Mouse (Mus musculus) forebrain, postnatal 0 days (tissue): ENCODE results near the gene Sipa1l3. TPM values are rescaled to one million over a fixed set of nuclear protein-coding genes. Genes with fewer than 3 reads are reported as not detected.

ENCODE experiments used
- ATAC-seq: fragments of 200-750 bp; cut with Nextera tagmentation; 2 replicates; pipeline ENCODE4 v1.8.0; 2017; ENCODE audit warnings: mild to moderate bottlenecking, moderate library complexity
- DNase-seq: peaks from one replicate; pipeline ENCODE4 v3.0.0-alpha.2; 2015
- H3K27ac ChIP-seq: fragments of 300-500 bp; sonication (generic); 2 replicates; pipeline ENCODE4 v1.5.1; 2014; ENCODE audit warnings: low read depth, mild to moderate bottlenecking, antibody characterized with exemption, low read length, moderate library complexity, mixed read lengths
- H3K27me3 ChIP-seq: fragments of 300-500 bp; sonication (generic); 2 replicates; pipeline ENCODE4 v1.6.1; 2014; ENCODE audit warnings: mild to moderate bottlenecking, low read length, mixed read lengths; ENCODE audit not compliant: insufficient read depth
- H3K36me3 ChIP-seq: fragments of 300-500 bp; sonication (generic); 2 replicates; pipeline ENCODE4 v1.6.1; 2014; ENCODE audit warnings: mild to moderate bottlenecking, moderate library complexity; ENCODE audit not compliant: insufficient read depth
- H3K4me1 ChIP-seq: fragments of 300-500 bp; sonication (generic); 2 replicates; pipeline ENCODE4 v1.6.1; 2014; ENCODE audit warnings: antibody characterized with exemption; ENCODE audit not compliant: insufficient read depth
- H3K4me2 ChIP-seq: fragments of 300-500 bp; sonication (generic); 2 replicates; pipeline ENCODE4 v1.6.1; 2014; ENCODE audit warnings: low read depth, mild to moderate bottlenecking, moderate library complexity
- H3K4me3 ChIP-seq: fragments of 300-500 bp; sonication (generic); 2 replicates; pipeline ENCODE4 v1.5.1; 2014; ENCODE audit warnings: low read depth, low read length, mixed read lengths
- H3K9ac ChIP-seq: fragments of 300-500 bp; sonication (generic); 2 replicates; pipeline ENCODE4 v1.6.1; 2014; ENCODE audit warnings: mild to moderate bottlenecking
- H3K9me3 ChIP-seq: fragments of 300-500 bp; sonication (generic); 2 replicates; pipeline ENCODE4 v1.6.1; 2016; ENCODE audit warnings: low read length
- CTCF ChIP-seq: sonication (generic); IDR thresholded peaks from 2 replicates; pipeline ENCODE4 v1.5.1; 2016; ENCODE audit warnings: antibody characterized with exemption, control low read depth, low read depth
- WGBS: fragments of 180-500 bp; shearing (Covaris S2); extraction: QIAGEN DNeasy Blood & Tissue Kit; methylation state at CpG from one replicate; pipeline ENCODE4 v1.1.7; 2014; 5-methylcytosine and 5-hydroxymethylcytosine counted together
- polyA plus RNA-seq: library from polyadenylated mRNA; unstranded; fragments of >200 nt; fragmentation: Nextera tagmentation; extraction: Ambion mirVana; gene quantifications from 2 replicates; pipeline ENCODE4 v1.2.1, GENCODE M21; 2015
- total RNA-seq: library from RNA; depleted of rRNA; stranded (reverse); fragments of >200 nt; gene quantifications from 2 replicates; pipeline ENCODE4 v1.2.3, GENCODE M21; 2014

Gene Sipa1l3
- total and polyA plus RNA-seq, 2 experiments from 2014 or later = 12.1 to 44.1 TPM

GRCm38 (mm10) chr7:29396943-29397340 lies 121.5 kb downstream of the Sipa1l3 start:
- no peak for TF ChIP-seq CTCF
- no peak overlapping the region for H3K4me2 ChIP-seq
- ATAC-seq (no peak), DNase-seq (no peak)
- peaks cover 5% of the 10 kb centered on the region; the same call in 1 of the 2 replicates for H3K4me1 ChIP-seq
- WGBS = 78% methylated on average over 16 of the region's 16 CpGs
- H3K4me3 ChIP-seq = no peak overlapping the region
- no peaks in the 10 kb centered on the region for H3K27me3 ChIP-seq
- peaks cover 45% of the 10 kb centered on the region for H3K36me3 ChIP-seq
- no peaks in the 10 kb centered on the region for H3K9me3 ChIP-seq
- no peak overlapping the region for H3K9ac ChIP-seq
- H3K27ac ChIP-seq = no peak overlapping the region

DNA sequence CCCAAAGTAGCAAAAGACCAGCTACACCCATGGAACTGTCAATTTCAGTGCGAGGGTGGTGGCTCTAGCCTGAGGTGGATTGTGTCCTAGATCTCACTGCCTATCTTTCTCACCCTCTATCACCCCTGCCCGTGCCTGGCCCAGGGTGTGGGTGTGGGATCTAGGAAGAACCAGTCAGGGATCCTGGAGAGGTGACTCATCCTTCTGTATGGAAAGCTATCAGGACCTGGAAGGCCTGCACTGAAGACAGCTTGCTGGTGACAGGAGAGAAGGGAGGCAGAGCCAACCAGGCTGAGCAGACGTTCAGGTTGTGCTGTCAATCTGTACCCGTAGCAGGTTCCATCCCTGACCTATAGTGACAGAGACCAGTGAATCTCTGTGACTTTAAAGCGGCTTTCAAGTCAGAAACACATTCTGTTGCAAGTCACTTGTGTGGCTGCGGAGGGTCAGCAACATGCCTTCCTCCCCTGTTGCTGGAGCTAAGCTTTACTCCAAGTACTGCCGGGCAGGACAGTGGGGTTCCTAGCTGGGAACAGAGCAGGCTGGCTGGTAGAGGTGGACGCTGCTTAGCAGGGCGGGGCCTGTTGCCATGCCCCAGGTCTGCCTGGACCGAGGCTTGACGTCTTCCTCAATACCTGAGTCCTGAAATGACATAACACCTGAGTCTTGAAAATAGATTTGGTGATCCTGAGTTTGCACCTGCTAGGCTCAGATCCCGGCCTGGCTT lies 122.1 kb downstream of the Sipa1l3 start:
- Histone ChIP-seq H3K4me3 (no peak overlapping the region), H3K9ac (no peak overlapping the region), H3K9me3 (no peaks in the 10 kb centered on the region), H3K4me2 (no peak overlapping the region), H3K27ac (no peak overlapping the region), H3K36me3 (peaks cover 45% of the 10 kb centered on the region), H3K27me3 (no peaks in the 10 kb centered on the region), H3K4me1 (peaks cover 8% of the 10 kb centered on the region; the same call in 1 of the 2 replicates)
- DNase-seq = no peak
- no peak for ATAC-seq
- no peak for TF ChIP-seq CTCF
- WGBS = 87% methylated on average over 12 of the region's 12 CpGs

DNA sequence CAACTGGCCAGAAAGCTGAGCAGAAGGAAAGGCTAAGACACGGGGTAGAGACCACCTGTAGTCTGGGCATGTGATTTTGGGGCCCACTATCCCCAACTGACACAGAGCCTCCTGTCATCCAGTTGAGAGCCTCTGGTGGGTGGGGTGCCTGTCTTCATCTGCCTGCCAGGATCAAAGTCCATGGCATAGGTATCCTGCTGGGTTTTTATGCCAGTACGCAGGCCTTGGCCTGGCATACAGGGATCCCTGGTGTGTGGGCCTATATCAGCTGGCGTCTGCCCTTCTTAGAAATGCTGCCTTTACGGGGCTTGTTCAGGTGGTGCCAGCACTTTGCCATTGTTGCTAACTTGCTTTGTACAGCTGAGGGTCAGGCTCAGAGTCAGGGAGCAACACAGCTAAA lies 123.3 kb downstream of the Sipa1l3 start:
- Histone ChIP-seq H3K4me3 (no peak overlapping the region), H3K4me2 (no peak overlapping the region), H3K9ac (no peak overlapping the region), H3K9me3 (no peaks in the 10 kb centered on the region), H3K27ac (no peak overlapping the region), H3K36me3 (peaks cover 40% of the 10 kb centered on the region), H3K27me3 (no peaks in the 10 kb centered on the region), H3K4me1 (peaks cover 8% of the 10 kb centered on the region; the same call in 1 of the 2 replicates)
- no peak for TF ChIP-seq CTCF
- no peak for DNase-seq
- 81% methylated on average over 4 of the region's 4 CpGs for WGBS
- ATAC-seq = no peak

- Histone ChIP-seq H3K27me3 (no peaks in the 10 kb centered on the region), H3K9me3 (no peaks in the 10 kb centered on the region), H3K27ac (no peak overlapping the region), H3K9ac (no peak overlapping the region), H3K4me1 (peaks cover 8% of the 10 kb centered on the region; the same call in 1 of the 2 replicates), H3K4me2 (no peak overlapping the region), H3K4me3 (no peak overlapping the region), H3K36me3 (peaks cover 25% of the 10 kb centered on the region)
- WGBS = 67% methylated on average over 10 of the region's 10 CpGs
- ATAC-seq (peak; percentile 54), DNase-seq (peak; percentile 34)
- TF ChIP-seq CTCF = no peak
Observed at GRCm38 (mm10) chr7:29393292-29393691, 125.1 kb downstream of the Sipa1l3 start.

DNA sequence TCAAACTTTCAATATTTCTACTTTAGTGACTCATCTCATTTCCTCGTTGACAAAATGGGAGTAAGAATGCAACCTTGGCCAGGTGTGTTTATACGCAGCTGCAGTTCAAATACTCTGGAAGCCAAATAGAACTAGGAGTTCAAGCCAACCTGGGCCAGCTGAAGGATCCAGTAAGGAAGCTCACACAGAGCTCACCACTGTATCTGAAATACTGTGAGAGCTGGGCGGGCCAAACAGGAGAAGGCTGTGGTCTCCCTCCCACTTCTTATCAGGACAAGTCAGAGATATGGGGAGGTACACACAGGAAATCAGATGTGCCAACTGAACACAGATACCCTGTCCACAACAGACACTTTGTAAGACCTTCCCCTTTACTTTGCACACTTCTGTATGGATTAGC lies 125.6 kb downstream of the Sipa1l3 start:
- Histone ChIP-seq H3K4me1 (peaks cover 8% of the 10 kb centered on the region; the same call in 1 of the 2 replicates), H3K4me3 (no peak overlapping the region), H3K9me3 (no peaks in the 10 kb centered on the region), H3K9ac (no peak overlapping the region), H3K4me2 (no peak overlapping the region), H3K27ac (peak overlapping the region; percentile 58; the same call in 1 of the 2 replicates), H3K27me3 (no peaks in the 10 kb centered on the region), H3K36me3 (peaks cover 25% of the 10 kb centered on the region)
- 90% methylated on average over 3 of the region's 3 CpGs for WGBS
- ATAC-seq = no peak
- no peak for DNase-seq
- TF ChIP-seq CTCF = no peak

GRCm38 (mm10) chr7:29391761-29392512 lies 126.5 kb downstream of the Sipa1l3 start:
- H3K36me3 ChIP-seq = peaks cover 24% of the 10 kb centered on the region
- no peak overlapping the region for H3K4me3 ChIP-seq
- no peak overlapping the region for H3K9ac ChIP-seq
- H3K9me3 ChIP-seq = no peaks in the 10 kb centered on the region
- ATAC-seq (peak; percentile 17), DNase-seq (peak; percentile 56)
- no peaks in the 10 kb centered on the region for H3K27me3 ChIP-seq
- peaks cover 8% of the 10 kb centered on the region; the same call in 1 of the 2 replicates for H3K4me1 ChIP-seq
- no peak for TF ChIP-seq CTCF
- H3K4me2 ChIP-seq = peak overlapping the region; percentile 26; the same call in 1 of the 2 replicates
- peak overlapping the region; percentile 58 for H3K27ac ChIP-seq
- WGBS = 46% methylated on average over 25 of the region's 25 CpGs
